Mouse (Mus musculus) embryonic fibroblast, embryonic 13.5 days (primary cell): ENCODE results near the gene Vwa8.

Experiments
- CTCF ChIP-seq: IDR thresholded peaks from 2 replicates; pipeline ENCODE4 v1.5.1; 2011; ENCODE audit warnings: mild to moderate bottlenecking, control low read depth, low read length, moderate library complexity, borderline replicate concordance; ENCODE audit not compliant: insufficient read depth
- POLR2A ChIP-seq: IDR thresholded peaks from 2 replicates; pipeline ENCODE4 v1.6.1; 2011; ENCODE audit warnings: low read depth, mild to moderate bottlenecking, control low read depth, low read length, moderate library complexity

GRCm38 (mm10) chr14:79203496-79204158, 354.8 kb downstream of the Vwa8 start:
- no peak for TF ChIP-seq CTCF
- TF ChIP-seq POLR2A, result no peak
